Mouse (Mus musculus) CH12.LX (cell line): Measurements from ENCODE around the gene Tent4b. TPM values are rescaled to one million over a fixed set of nuclear protein-coding genes. Genes with fewer than 3 reads are reported as not detected.

Experiments
- DNase-seq: peaks from one replicate; pipeline ENCODE4 v3.0.0-alpha.2; 2013; ENCODE audit errors: extremely low read depth
- H3K27ac ChIP-seq: 2 replicates; pipeline ENCODE4 v1.5.1; 2012; ENCODE audit warnings: low read depth, mild to moderate bottlenecking, control low read depth, moderate library complexity; ENCODE audit not compliant: insufficient read depth
- H3K27me3 ChIP-seq: replicated peaks from 2 replicates; pipeline ENCODE3; 2012; ENCODE audit warnings: inconsistent platforms
- H3K36me3 ChIP-seq, 2 experiments: replicated peaks in 1 of 2; 2 replicates each; pipeline versions ENCODE3 to v1.6.1; 2012; ENCODE audit warnings: inconsistent platforms in 1 of 2, low read length in 1 of 2, mild to moderate bottlenecking in 1 of 2, mixed read lengths in 1 of 2, moderate library complexity in 1 of 2; ENCODE audit not compliant: control insufficient read depth in 1 of 2, insufficient read depth in 1 of 2
- H3K4me1 ChIP-seq, 2 experiments: 2 replicates each; pipeline ENCODE4 v1.6.1; 2012; ENCODE audit warnings: inconsistent platforms in 1 of 2, moderate library complexity in 1 of 2; ENCODE audit not compliant: insufficient read depth in 2 of 2, control insufficient read depth in 1 of 2
- H3K4me2 ChIP-seq: 2 replicates; pipeline ENCODE4 v1.6.1; 2012; ENCODE audit warnings: low read depth, mild to moderate bottlenecking, control low read depth; ENCODE audit not compliant: poor library complexity, insufficient read depth, severe bottlenecking
- H3K4me3 ChIP-seq, 3 experiments: fragments of 150-350 bp in 1 of 3; sonication (generic) in 1 of 3; replicated peaks in 1 of 3; 2 replicates each; pipeline versions ENCODE3 to v1.5.1; 2011 to 2012; ENCODE audit warnings: low read depth in 2 of 3, low read length in 2 of 3, mild to moderate bottlenecking in 2 of 3, moderate library complexity in 2 of 3, control low read depth in 1 of 3, improper control_type of control experiment in 1 of 3, inconsistent platforms in 1 of 3, mixed read lengths in 1 of 3; ENCODE audit not compliant: poor library complexity in 1 of 3
- H3K79me2 ChIP-seq: replicated peaks from 2 replicates; pipeline ENCODE4 v1.6.1; 2012; ENCODE audit warnings: mild to moderate bottlenecking, moderate library complexity; ENCODE audit not compliant: control insufficient read depth, poor library complexity, insufficient read depth, severe bottlenecking; ENCODE audit errors: extremely low read depth
- H3K9ac ChIP-seq: 2 replicates; pipeline ENCODE4 v1.6.1; 2012; ENCODE audit warnings: low read depth, mild to moderate bottlenecking, control low read depth, moderate library complexity; ENCODE audit not compliant: insufficient read depth
- H3K9me3 ChIP-seq: replicated peaks from 2 replicates; pipeline ENCODE3; 2012; ENCODE audit warnings: low read length, inconsistent platforms, mixed read lengths
- BHLHE40 ChIP-seq: IDR thresholded peaks from 2 replicates; pipeline ENCODE4 v1.6.1; 2011; ENCODE audit warnings: mild to moderate bottlenecking, low read depth, low read length, improper control_type of control experiment
- CHD2 ChIP-seq: IDR thresholded peaks from 2 replicates; pipeline ENCODE4 v1.6.1; 2011; ENCODE audit warnings: low read length, improper control_type of control experiment
- CTCF ChIP-seq, 2 experiments: IDR thresholded peaks in 1 of 2; conservative IDR thresholded peaks in 1 of 2; 2 replicates each; pipeline ENCODE4 v1.5.1; 2011 to 2012; ENCODE audit warnings: low read depth in 2 of 2, low read length in 2 of 2, improper control_type of control experiment in 1 of 2, inconsistent platforms in 1 of 2, mild to moderate bottlenecking in 1 of 2, moderate library complexity in 1 of 2
- ELF1 ChIP-seq: IDR thresholded peaks from 2 replicates; pipeline ENCODE4 v1.6.1; 2014; ENCODE audit warnings: low read depth, mild to moderate bottlenecking, inconsistent platforms, low read length, improper control_type of control experiment
- EP300 ChIP-seq: IDR thresholded peaks from 2 replicates; pipeline ENCODE4 v1.6.1; 2011; ENCODE audit warnings: low read length, improper control_type of control experiment
- ETS1 ChIP-seq: conservative IDR thresholded peaks from 2 replicates; pipeline ENCODE4 v1.6.1; 2012; ENCODE audit warnings: low read depth, mild to moderate bottlenecking, inconsistent platforms, low read length, improper control_type of control experiment, moderate library complexity
- GABPA ChIP-seq: IDR thresholded peaks from 2 replicates; pipeline ENCODE4 v1.6.1; 2012; ENCODE audit warnings: low read depth, low read length, improper control_type of control experiment, inconsistent platforms; ENCODE audit not compliant: insufficient replicate concordance
- MAFK ChIP-seq: IDR thresholded peaks from 2 replicates; pipeline ENCODE4 v1.6.1; 2011; ENCODE audit warnings: low read length, improper control_type of control experiment; ENCODE audit not compliant: insufficient replicate concordance
- MAZ ChIP-seq: IDR thresholded peaks from 2 replicates; pipeline ENCODE4 v1.6.1; 2012; ENCODE audit warnings: low read depth, mild to moderate bottlenecking, inconsistent platforms, low read length, improper control_type of control experiment, moderate library complexity
- MEF2A ChIP-seq: IDR thresholded peaks from 2 replicates; pipeline ENCODE4 v1.6.1; 2014; ENCODE audit warnings: low read depth, mild to moderate bottlenecking, inconsistent platforms, low read length, improper control_type of control experiment, borderline replicate concordance
- MXI1 ChIP-seq: IDR thresholded peaks from 2 replicates; pipeline ENCODE4 v1.6.1; 2011; ENCODE audit warnings: mild to moderate bottlenecking, low read depth, low read length, improper control_type of control experiment
- NELFE ChIP-seq: IDR thresholded peaks from 2 replicates; pipeline ENCODE4 v1.6.1; 2011; ENCODE audit warnings: low read depth, low read length, improper control_type of control experiment
- NRF1 ChIP-seq: IDR thresholded peaks from 2 replicates; pipeline ENCODE4 v1.6.1; 2014; ENCODE audit warnings: low read depth, mild to moderate bottlenecking, inconsistent platforms, low read length, improper control_type of control experiment, moderate library complexity
- PAX5 ChIP-seq: IDR thresholded peaks from 2 replicates; pipeline ENCODE4 v1.6.1; 2012; ENCODE audit warnings: low read length, inconsistent platforms, mixed read lengths
- POLR2A ChIP-seq: IDR thresholded peaks from 2 replicates; pipeline ENCODE4 v1.6.1; 2011; ENCODE audit warnings: low read depth, mild to moderate bottlenecking, improper control_type of control experiment, low read length
- POLR2AphosphoS2 ChIP-seq: IDR thresholded peaks from 2 replicates; pipeline ENCODE4 v1.6.1; 2011; ENCODE audit warnings: low read depth, low read length, improper control_type of control experiment
- RAD21 ChIP-seq: IDR thresholded peaks from 2 replicates; pipeline ENCODE4 v1.6.1; 2011; ENCODE audit warnings: low read depth, mild to moderate bottlenecking, low read length, improper control_type of control experiment, moderate library complexity
- TCF12 ChIP-seq: IDR thresholded peaks from 2 replicates; pipeline ENCODE4 v1.6.1; 2014; ENCODE audit warnings: low read depth, mild to moderate bottlenecking, inconsistent platforms, low read length, improper control_type of control experiment
- UBTF ChIP-seq: IDR thresholded peaks from 2 replicates; pipeline ENCODE4 v1.6.1; 2012; ENCODE audit warnings: low read depth, mild to moderate bottlenecking, inconsistent platforms, low read length, improper control_type of control experiment, moderate library complexity
- USF1 ChIP-seq: IDR thresholded peaks from 2 replicates; pipeline ENCODE4 v1.6.1; 2014; ENCODE audit warnings: low read depth, mild to moderate bottlenecking, inconsistent platforms, low read length, improper control_type of control experiment
- ZC3H11A ChIP-seq: IDR thresholded peaks from 2 replicates; pipeline ENCODE4 v1.6.1; 2012; ENCODE audit warnings: low read depth, mild to moderate bottlenecking, inconsistent platforms, low read length, improper control_type of control experiment
- ZKSCAN1 ChIP-seq: IDR thresholded peaks from 2 replicates; pipeline ENCODE4 v1.6.1; 2012; ENCODE audit warnings: low read depth, inconsistent platforms, low read length, improper control_type of control experiment, borderline replicate concordance
- ZMIZ1 ChIP-seq: IDR thresholded peaks from 2 replicates; pipeline ENCODE4 v1.6.1; 2012; ENCODE audit warnings: low read depth, mild to moderate bottlenecking, inconsistent platforms, low read length, improper control_type of control experiment
- dilution Hi-C: fragments of 300-500 bp; cut with MboI; formaldehyde crosslinking; loops from 2 replicates; pipeline ENCODE4 v1.14.3; 2020; ENCODE audit warnings: low sequenced_read_pairs; ENCODE audit not compliant: extremely low pct_unique_long_range_greater_than_20kb, extremely low pct_ligation_motif_present
- in situ Hi-C: fragments of 300-500 bp; cut with MboI; formaldehyde crosslinking; loops from 3 replicates; pipeline ENCODE4 v1.14.3; 2019; ENCODE audit warnings: low sequenced_read_pairs, low pct_ligation_motif_present, low pct_unique_long_range_greater_than_20kb, mixed read lengths
- polyA plus RNA-seq: library from polyadenylated mRNA; unstranded; fragments of >175 nt; gene quantifications from 2 replicates; pipeline ENCODE4 v1.2.1, GENCODE M21; 2012; ENCODE audit warnings: low read depth; ENCODE audit not compliant: insufficient read length
- total RNA-seq, 2 experiments: library from RNA; depleted of rRNA; stranded (reverse); fragments of 300-350 nt in 1 of 2; fragments of >200 nt in 1 of 2; gene quantifications; 2 replicates each; pipeline ENCODE4 v1.2.3; 2012 to 2014

Gene Tent4b
- total and polyA plus RNA-seq, 3 experiments = 20.1 to 37.8 (median 27.9) TPM

DNA sequence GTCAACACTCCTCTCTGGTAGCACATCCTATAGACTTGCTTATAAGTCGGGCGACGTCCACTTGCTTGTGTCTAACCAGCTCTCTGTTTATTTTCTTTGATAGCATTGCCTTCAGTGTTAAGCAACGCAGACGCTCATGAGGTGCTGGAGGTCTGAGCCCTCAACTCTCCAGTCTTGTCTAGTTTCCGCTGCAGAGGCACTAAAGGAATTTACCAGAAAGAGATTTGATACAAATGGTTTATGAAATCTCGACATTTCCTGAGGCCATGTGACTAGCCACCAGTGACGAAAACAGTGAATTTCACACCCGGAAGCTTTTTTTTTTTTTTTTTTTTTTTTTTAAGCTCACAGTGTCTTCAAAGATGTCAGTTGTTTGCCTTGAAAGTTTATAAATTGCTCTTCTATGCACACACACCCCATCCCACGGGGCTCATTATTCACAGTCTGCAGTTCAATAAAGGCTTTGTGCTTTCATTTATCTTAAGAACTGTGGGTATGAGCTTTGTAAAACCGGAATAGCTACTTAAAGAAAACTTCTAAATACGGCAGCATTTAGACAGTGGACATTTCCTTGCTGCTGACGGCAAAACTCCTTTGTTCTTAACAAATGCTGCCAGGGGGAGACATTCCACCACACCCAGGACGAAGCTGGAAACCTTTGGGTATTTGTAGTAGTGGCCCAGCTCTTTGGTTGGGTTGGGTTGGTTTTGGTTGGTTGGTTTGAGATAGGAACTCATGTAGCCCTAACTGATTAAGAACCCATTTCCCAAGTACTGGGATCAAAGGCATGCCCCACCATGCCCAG is 64.0 kb downstream of the Tent4b start:
- in situ Hi-C loops = loop anchor here (25.0 kb wide), 1 partner anchor 349 kb away; no protein-coding TSS in a partner anchor
- TF ChIP-seq NRF1 (no peak), BHLHE40 (no peak), ELF1 (no peak), ZMIZ1 (no peak), MEF2A (no peak), POLR2AphosphoS2 (no peak), TCF12 (no peak), ETS1 (no peak), MAFK (no peak), ZC3H11A (no peak), MXI1 (no peak), MAZ (no peak), GABPA (no peak), UBTF (no peak), ZKSCAN1 (no peak), CTCF (conservative IDR thresholded peaks at IDR 0.05 in 1 of 2, IDR thresholded peaks at IDR 0.05 in 1 of 2; ENCODE audit: low read depth in 2 of 2, low read length in 2 of 2) (no peak), EP300 (no peak)
- Histone ChIP-seq H3K4me2 (no peak overlapping the region), H3K9ac (no peak overlapping the region), H3K27me3 (no peaks in the 10 kb centered on the region), H3K4me3 (no peak overlapping the region), H3K36me3 (peaks cover 3 to 15% of the 10 kb centered on the region in 2 experiments), H3K4me1 (peaks cover 0 to 22% of the 10 kb centered on the region in 2 experiments; a peak in 3 of 4 replicates), H3K27ac (no peak overlapping the region), H3K79me2 (no peaks in the 10 kb centered on the region), H3K9me3 (no peaks in the 10 kb centered on the region)
- no peak for DNase-seq
- dilution Hi-C loops = no loop called here

DNA sequence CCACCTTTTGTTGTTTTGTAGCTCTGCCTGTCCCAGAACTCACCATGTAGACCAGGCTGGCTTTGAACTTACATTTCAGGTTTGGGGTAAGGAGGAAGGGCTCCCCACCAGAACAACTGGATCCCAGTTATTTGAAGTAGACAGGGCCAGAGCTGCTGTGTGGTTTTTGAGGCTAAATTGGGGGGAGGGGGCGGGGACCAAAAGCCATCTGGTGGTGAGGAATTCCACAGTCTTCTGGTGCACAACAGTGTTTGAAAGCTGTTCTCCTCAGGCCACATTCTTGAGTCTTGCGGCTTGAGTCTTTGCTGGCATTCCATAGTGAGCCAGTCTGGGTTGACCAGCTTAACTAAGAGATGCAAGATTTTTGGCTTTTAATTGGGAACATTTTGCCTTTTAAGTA is 66.5 kb downstream of the Tent4b start:
- H3K27me3 ChIP-seq = no peaks in the 10 kb centered on the region
- dilution Hi-C loops (no loop called here), in situ Hi-C loops (loop anchor here (25.0 kb wide), 1 partner anchor 347 kb away; no protein-coding TSS in a partner anchor)
- no peak overlapping the region for H3K4me2 ChIP-seq
- H3K4me3 ChIP-seq = no peak overlapping the region
- peaks cover 0 to 3% of the 10 kb centered on the region in 2 experiments for H3K36me3 ChIP-seq
- H3K4me1 ChIP-seq = peaks cover 11 to 39% of the 10 kb centered on the region in 2 experiments; a peak in 3 of 4 replicates
- TF ChIP-seq ZMIZ1 = no peak
- no peak; a peak in 1 of 4 replicates for TF ChIP-seq CTCF (conservative IDR thresholded peaks at IDR 0.05 in 1 of 2, IDR thresholded peaks at IDR 0.05 in 1 of 2; ENCODE audit: low read depth in 2 of 2, low read length in 2 of 2)
- no peak for TF ChIP-seq POLR2A
- no peak for TF ChIP-seq ETS1
- no peak for TF ChIP-seq USF1
- TF ChIP-seq ELF1 = no peak
- TF ChIP-seq BHLHE40 = no peak
- TF ChIP-seq RAD21 = no peak
- TF ChIP-seq CHD2 = no peak
- no peak for TF ChIP-seq TCF12
- no peak for TF ChIP-seq NELFE
- TF ChIP-seq PAX5 = no peak
- no peak overlapping the region for H3K9ac ChIP-seq
- H3K79me2 ChIP-seq = no peaks in the 10 kb centered on the region
- no peaks in the 10 kb centered on the region for H3K9me3 ChIP-seq
- no peak overlapping the region for H3K27ac ChIP-seq
- DNase-seq = no peak
